Mouse (Mus musculus) hindbrain, embryonic 12.5 days (tissue): Measurements from ENCODE around the gene Zfp426. TPM values are rescaled to one million over a fixed set of nuclear protein-coding genes. Genes with fewer than 3 reads are reported as not detected.

Experiments
- ATAC-seq: fragments of 200-750 bp; cut with Nextera tagmentation; 2 replicates; pipeline ENCODE4 v1.8.0; 2017; ENCODE audit warnings: moderate TSS enrichment; ENCODE audit not compliant: low FRiP score
- H3K27ac ChIP-seq: fragments of 300-500 bp; sonication (generic); 2 replicates; pipeline ENCODE4 v1.5.1; 2016; ENCODE audit warnings: mild to moderate bottlenecking
- H3K27me3 ChIP-seq: fragments of 300-500 bp; sonication (generic); 2 replicates; pipeline ENCODE4 v1.6.1; 2016; ENCODE audit warnings: mild to moderate bottlenecking
- H3K36me3 ChIP-seq: fragments of 300-500 bp; sonication (generic); 2 replicates; pipeline ENCODE4 v1.6.1; 2016; ENCODE audit warnings: mild to moderate bottlenecking
- H3K4me1 ChIP-seq: fragments of 300-500 bp; sonication (generic); 2 replicates; pipeline ENCODE4 v1.6.1; 2016
- H3K4me2 ChIP-seq: fragments of 300-500 bp; sonication (generic); replicated peaks from 2 replicates; pipeline ENCODE4 v1.6.1; 2016; ENCODE audit warnings: mild to moderate bottlenecking
- H3K4me3 ChIP-seq: fragments of 300-500 bp; sonication (generic); 2 replicates; pipeline ENCODE4 v1.5.1; 2016; ENCODE audit warnings: mild to moderate bottlenecking
- H3K9ac ChIP-seq: fragments of 300-500 bp; sonication (generic); 2 replicates; pipeline ENCODE4 v1.6.1; 2016; ENCODE audit warnings: mild to moderate bottlenecking, moderate library complexity
- H3K9me3 ChIP-seq: fragments of 300-500 bp; sonication (generic); replicated peaks from 2 replicates; pipeline ENCODE4 v1.6.1; 2016; ENCODE audit warnings: mild to moderate bottlenecking
- WGBS: fragments of 180-500 bp; shearing (Covaris S2); methylation state at CpG from one replicate; pipeline ENCODE4 v1.1.7; 2016; 5-methylcytosine and 5-hydroxymethylcytosine counted together
- polyA plus RNA-seq: library from polyadenylated mRNA; unstranded; fragments of >200 nt; fragmentation: Nextera tagmentation; extraction: Ambion mirVana; gene quantifications from 2 replicates; pipeline ENCODE4 v1.2.1, GENCODE M21; 2016

Zfp426 gene
- polyA plus RNA-seq: 29.7 and 30.6 TPM in 2 replicates

- H3K4me1 ChIP-seq: peaks cover 28% of the 10 kb centered on the region
- peak; percentile 96 for ATAC-seq
These were observed at the start of gene Zfp426 for GRCm38 (mm10) chr9:20492527-20493233. Gene Zfp426 (minus strand): TSS chr9:20492746.

GRCm38 (mm10) chr9:20536598-20536997 lies 44.1 kb upstream of the Zfp426 start:
- 81% methylated on average over 2 of the region's 2 CpGs for WGBS

More at GRCm38 (mm10) chr9:20492527-20493233, at the start of gene Zfp426:
- H3K27me3 ChIP-seq: no peaks in the 10 kb centered on the region
- peak within 1 kb of the TSS; percentile 88 for H3K4me3 ChIP-seq
- H3K27ac ChIP-seq: peak within 1 kb of the TSS; percentile 97
- H3K36me3 ChIP-seq: peaks cover 20% of the 10 kb centered on the region
- peak within 1 kb of the TSS; percentile 89 for H3K9ac ChIP-seq
- WGBS: 2% methylated on average over 40 of the region's 40 CpGs
- H3K9me3 ChIP-seq: no peaks in the 10 kb centered on the region
- peak within 1 kb of the TSS; percentile 81 for H3K4me2 ChIP-seq

GRCm38 (mm10) chr9:20534326-20534926 lies 41.9 kb upstream of the Zfp426 start:
- no peak for ATAC-seq
- Histone ChIP-seq H3K9me3 (no peaks in the 10 kb centered on the region), H3K4me2 (no peak overlapping the region), H3K27me3 (peaks cover 8% of the 10 kb centered on the region; the same call in 1 of the 2 replicates), H3K27ac (no peak overlapping the region), H3K4me1 (no peaks in the 10 kb centered on the region), H3K36me3 (no peaks in the 10 kb centered on the region), H3K9ac (no peak overlapping the region), H3K4me3 (no peak overlapping the region)
- WGBS: 80% methylated on average over 8 of the region's 8 CpGs

More at GRCm38 (mm10) chr9:20536598-20536997, 44.1 kb upstream of the Zfp426 start:
- ATAC-seq: no peak
- peaks cover 11% of the 10 kb centered on the region; the same call in 1 of the 2 replicates for H3K27me3 ChIP-seq
- H3K4me2 ChIP-seq: no peak overlapping the region
- no peaks in the 10 kb centered on the region for H3K9me3 ChIP-seq
- H3K4me1 ChIP-seq: no peaks in the 10 kb centered on the region
- H3K27ac ChIP-seq: no peak overlapping the region
- no peaks in the 10 kb centered on the region for H3K36me3 ChIP-seq
- no peak overlapping the region for H3K9ac ChIP-seq
- H3K4me3 ChIP-seq: no peak overlapping the region

- Histone ChIP-seq H3K9ac (peak within 1 kb of the TSS; percentile 85), H3K4me3 (peak within 1 kb of the TSS; percentile 73), H3K27me3 (no peaks in the 10 kb centered on the region; the same call in 1 of the 2 replicates), H3K9me3 (no peaks in the 10 kb centered on the region), H3K36me3 (peaks cover 17% of the 10 kb centered on the region; the same call in 1 of the 2 replicates), H3K4me2 (peak within 1 kb of the TSS; percentile 64), H3K4me1 (peaks cover 32% of the 10 kb centered on the region), H3K27ac (peak within 1 kb of the TSS; percentile 97)
- WGBS: under 1% methylated on average over 45 of the region's 46 CpGs
- peak; percentile 91 for ATAC-seq
These were observed 28.9 kb upstream of the Zfp426 start, which contains the start of gene Zfp266 for GRCm38 (mm10) chr9:20521306-20521957. Gene Zfp266 (minus strand): TSS chr9:20521417.

- Histone ChIP-seq H3K36me3 (peaks cover 20% of the 10 kb centered on the region; the same call in 1 of the 2 replicates), H3K4me3 (peak overlapping the region; percentile 73), H3K4me1 (peaks cover 32% of the 10 kb centered on the region), H3K4me2 (peak overlapping the region; percentile 64), H3K27me3 (no peaks in the 10 kb centered on the region; the same call in 1 of the 2 replicates), H3K9me3 (no peaks in the 10 kb centered on the region), H3K27ac (peak overlapping the region; percentile 97), H3K9ac (peak overlapping the region; percentile 85)
- no peak for ATAC-seq
- WGBS: 1% methylated on average over 17 of the region's 17 CpGs
These were observed 28.1 kb upstream of the Zfp426 start for GRCm38 (mm10) chr9:20520531-20521210.

GRCm38 (mm10) chr9:20519949-20520348 lies 27.4 kb upstream of the Zfp426 start:
- peak overlapping the region; percentile 66 for H3K9ac ChIP-seq
- H3K4me2 ChIP-seq: peak overlapping the region; percentile 64
- 12% methylated on average over 4 of the region's 4 CpGs for WGBS
- H3K36me3 ChIP-seq: peaks cover 27% of the 10 kb centered on the region
- H3K4me3 ChIP-seq: peak overlapping the region; percentile 50
- H3K9me3 ChIP-seq: no peaks in the 10 kb centered on the region
- no peak for ATAC-seq
- H3K27ac ChIP-seq: no peak overlapping the region
- H3K4me1 ChIP-seq: peaks cover 32% of the 10 kb centered on the region
- H3K27me3 ChIP-seq: no peaks in the 10 kb centered on the region

- Histone ChIP-seq H3K4me3 (no peak overlapping the region), H3K9me3 (no peaks in the 10 kb centered on the region), H3K4me1 (peaks cover 38% of the 10 kb centered on the region), H3K9ac (no peak overlapping the region), H3K27me3 (no peaks in the 10 kb centered on the region), H3K4me2 (peak overlapping the region; percentile 64), H3K27ac (no peak overlapping the region), H3K36me3 (peaks cover 39% of the 10 kb centered on the region)
- ATAC-seq: no peak
- 88% methylated on average over 4 of the region's 4 CpGs for WGBS
These were observed 26.2 kb upstream of the Zfp426 start for GRCm38 (mm10) chr9:20518708-20519107.

GRCm38 (mm10) chr9:20517727-20518126 lies 25.2 kb upstream of the Zfp426 start:
- no peak overlapping the region for H3K27ac ChIP-seq
- no peaks in the 10 kb centered on the region for H3K27me3 ChIP-seq
- ATAC-seq: no peak
- H3K4me3 ChIP-seq: no peak overlapping the region
- H3K9me3 ChIP-seq: no peaks in the 10 kb centered on the region
- H3K4me1 ChIP-seq: peaks cover 40% of the 10 kb centered on the region
- WGBS: 97% methylated on average over 1 of the region's 1 CpGs
- no peak overlapping the region for H3K9ac ChIP-seq
- peaks cover 48% of the 10 kb centered on the region for H3K36me3 ChIP-seq
- H3K4me2 ChIP-seq: no peak overlapping the region

- no peak overlapping the region for H3K27ac ChIP-seq
- 88% methylated on average over 3 of the region's 3 CpGs for WGBS
- H3K9me3 ChIP-seq: no peaks in the 10 kb centered on the region
- H3K27me3 ChIP-seq: no peaks in the 10 kb centered on the region
- ATAC-seq: no peak
- no peak overlapping the region for H3K4me3 ChIP-seq
- no peak overlapping the region for H3K4me2 ChIP-seq
- H3K9ac ChIP-seq: no peak overlapping the region
- peaks cover 60% of the 10 kb centered on the region for H3K36me3 ChIP-seq
- peaks cover 24% of the 10 kb centered on the region for H3K4me1 ChIP-seq
These were observed 21.5 kb upstream of the Zfp426 start for GRCm38 (mm10) chr9:20514016-20514415.

GRCm38 (mm10) chr9:20512714-20513113 lies 20.2 kb upstream of the Zfp426 start:
- Histone ChIP-seq H3K9ac (no peak overlapping the region), H3K4me3 (no peak overlapping the region), H3K4me1 (peaks cover 13% of the 10 kb centered on the region; the same call in 1 of the 2 replicates), H3K4me2 (no peak overlapping the region), H3K27ac (no peak overlapping the region), H3K36me3 (peaks cover 57% of the 10 kb centered on the region), H3K9me3 (no peaks in the 10 kb centered on the region), H3K27me3 (no peaks in the 10 kb centered on the region)
- no peak for ATAC-seq
- 88% methylated on average over 8 of the region's 8 CpGs for WGBS

GRCm38 (mm10) chr9:20511645-20512044 lies 19.1 kb upstream of the Zfp426 start:
- no peaks in the 10 kb centered on the region for H3K9me3 ChIP-seq

More at GRCm38 (mm10) chr9:20511645-20512044, 19.1 kb upstream of the Zfp426 start:
- Histone ChIP-seq H3K4me2 (no peak overlapping the region), H3K4me3 (no peak overlapping the region), H3K9ac (no peak overlapping the region), H3K27ac (no peak overlapping the region), H3K27me3 (no peaks in the 10 kb centered on the region), H3K36me3 (peaks cover 58% of the 10 kb centered on the region), H3K4me1 (peaks cover 9% of the 10 kb centered on the region; the same call in 1 of the 2 replicates)
- ATAC-seq: no peak
- 86% methylated on average over 4 of the region's 4 CpGs for WGBS
